Mouse (Mus musculus) bone marrow, adult 2 months (tissue): ENCODE data around the gene Lrch2. TPM values are rescaled to one million over a fixed set of nuclear protein-coding genes. Genes with fewer than 3 reads are reported as not detected.

Experiments
- H3K27ac ChIP-seq: fragments of 200-500 bp; 2 replicates; pipeline ENCODE4 v1.5.1; 2012; ENCODE audit warnings: low read depth, mild to moderate bottlenecking, control low read depth, inconsistent platforms, low read length; ENCODE audit not compliant: control insufficient read depth, poor library complexity, insufficient read depth
- H3K4me1 ChIP-seq: fragments of 200-500 bp; 2 replicates; pipeline ENCODE4 v1.6.1; 2011; ENCODE audit warnings: low read length; ENCODE audit not compliant: control insufficient read depth, insufficient read depth
- H3K4me3 ChIP-seq: fragments of 200-500 bp; replicated peaks from 2 replicates; pipeline ENCODE3; 2011; ENCODE audit warnings: mild to moderate bottlenecking, low read depth, low read length, control low read depth; ENCODE audit not compliant: control insufficient read depth
- CTCF ChIP-seq: fragments of 200-500 bp; IDR thresholded peaks from 2 replicates; pipeline ENCODE4 v1.5.1; 2011; ENCODE audit warnings: low read length, control low read depth; ENCODE audit not compliant: control insufficient read depth, insufficient read depth
- POLR2A ChIP-seq: fragments of 200-500 bp; IDR thresholded peaks from 2 replicates; pipeline ENCODE4 v1.6.1; 2011; ENCODE audit warnings: low read depth, mild to moderate bottlenecking, control low read depth, low read length, borderline replicate concordance; ENCODE audit not compliant: control insufficient read depth
- WGBS: fragments of 180-500 bp; shearing (Covaris S2); methylation state at CpG from one replicate; pipeline ENCODE4 v1.1.7; 2018; 5-methylcytosine and 5-hydroxymethylcytosine counted together
- polyA plus RNA-seq: library from polyadenylated mRNA; stranded (reverse); fragments of >200 nt; gene quantifications from 2 replicates; pipeline ENCODE4 v1.2.4, GENCODE M21; 2011; ENCODE audit warnings: low replicate concordance; ENCODE audit not compliant: missing spikeins, insufficient read depth, insufficient read length

Lrch2 gene
- polyA plus RNA-seq, 1 experiment, result 3.0 TPM

DNA sequence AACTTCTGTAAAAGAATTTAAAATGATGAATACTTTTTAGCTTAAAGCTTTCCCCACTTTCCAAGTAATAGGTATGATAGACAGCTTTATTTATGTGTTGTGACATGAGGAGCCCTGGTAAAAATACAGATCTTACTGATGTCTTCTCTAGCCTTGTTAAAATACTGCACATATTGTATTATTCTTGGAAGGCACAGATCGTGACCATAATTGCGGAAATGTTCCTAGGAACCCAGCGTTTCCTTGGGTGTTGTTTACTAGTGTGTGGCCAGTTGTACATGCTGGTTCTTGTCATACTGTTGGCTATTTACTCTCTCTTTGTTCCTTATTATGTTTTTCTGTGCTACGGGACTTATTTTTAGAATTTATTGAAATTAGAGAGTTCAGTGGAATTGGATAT, 110.5 kb downstream of the Lrch2 start:
- H3K4me1 ChIP-seq, result no peaks in the 10 kb centered on the region
- no peak overlapping the region for H3K4me3 ChIP-seq
- TF ChIP-seq POLR2A (no peak), CTCF (no peak)
- H3K27ac ChIP-seq, result no peak overlapping the region
- WGBS, result 73% methylated on average over 4 of the region's 4 CpGs

DNA sequence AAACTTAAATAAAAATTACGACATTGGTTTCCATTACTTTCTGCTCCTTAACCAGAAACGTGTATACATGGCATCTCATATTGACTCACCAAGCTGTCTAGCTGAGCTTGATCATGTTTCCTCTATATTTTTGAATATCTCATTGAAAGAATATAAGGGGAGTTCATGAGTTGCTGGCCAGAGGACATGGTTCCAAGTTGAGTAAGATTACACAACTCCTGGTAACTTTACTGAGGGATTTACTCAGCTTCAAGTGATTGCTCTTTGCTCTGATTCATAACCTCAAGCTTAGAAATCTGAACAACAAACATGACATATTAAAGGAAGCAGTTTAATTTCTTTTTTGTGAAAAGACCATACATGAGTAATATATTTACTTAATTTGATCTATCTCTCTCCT, 118.5 kb downstream of the Lrch2 start:
- TF ChIP-seq CTCF, result no peak
- no peak overlapping the region for H3K4me3 ChIP-seq
- H3K27ac ChIP-seq, result no peak overlapping the region
- H3K4me1 ChIP-seq, result no peaks in the 10 kb centered on the region
- WGBS, result 65% methylated on average over 2 of the region's 2 CpGs

DNA sequence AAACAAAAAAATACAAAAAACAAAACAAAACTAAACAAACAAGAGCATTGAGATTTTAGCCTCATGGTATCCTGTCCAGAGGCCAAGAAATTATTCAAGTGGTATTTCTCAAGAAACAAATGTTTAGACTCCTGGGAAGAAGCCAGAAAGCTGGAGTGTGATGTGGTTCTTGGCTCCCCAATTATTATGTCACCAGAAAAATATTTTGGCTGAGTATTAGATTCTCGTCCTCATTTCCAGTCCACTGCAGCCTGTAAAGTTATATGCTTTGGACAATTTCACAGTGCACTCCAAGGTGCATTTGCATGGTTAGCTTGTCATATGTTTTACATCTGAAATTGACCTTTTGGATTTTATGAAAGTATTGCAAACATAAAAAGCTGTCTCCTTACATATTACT, 124.1 kb downstream of the Lrch2 start:
- WGBS, result 60% methylated on average over 1 of the region's 1 CpGs
- Histone ChIP-seq H3K27ac (no peak overlapping the region), H3K4me1 (no peaks in the 10 kb centered on the region), H3K4me3 (no peak overlapping the region)
- TF ChIP-seq POLR2A, result no peak
- TF ChIP-seq CTCF, result no peak

DNA sequence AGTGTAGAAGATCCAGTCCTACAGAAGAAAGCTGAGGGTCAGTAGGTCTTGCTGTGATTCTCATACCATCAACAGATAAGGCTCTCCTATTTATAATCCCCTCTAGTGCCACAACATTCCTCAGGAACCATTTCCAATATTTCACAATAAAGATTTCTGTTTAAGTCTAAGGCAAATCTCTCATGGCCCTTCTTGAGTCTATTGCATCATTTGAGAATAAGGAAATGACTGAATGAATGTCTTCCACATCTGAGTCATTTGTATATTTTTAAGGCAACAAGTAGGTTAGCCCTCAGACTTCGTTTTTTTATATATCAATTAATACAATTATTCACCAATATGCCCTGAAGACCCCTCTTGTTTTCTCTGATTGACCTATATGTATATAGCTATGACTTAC, 124.8 kb downstream of the Lrch2 start, which contains the start of gene Il13ra2:
Gene Il13ra2, minus strand, starts transcription at position 64 of the 400 bp plus-strand sequence.
- TF ChIP-seq CTCF, result no peak
- no peak for TF ChIP-seq POLR2A
- Histone ChIP-seq H3K27ac (no peak within 1 kb of the TSS), H3K4me1 (no peaks in the 10 kb centered on the region), H3K4me3 (no peak within 1 kb of the TSS)
- WGBS, result 29% methylated on average over 1 of the region's 1 CpGs

Other genes with a start within 250 kb of the Lrch2 start
- 1.7 and 3.0 TPM in 2 replicates for gene Il13ra2, start 124.9 kb downstream of the Lrch2 start, polyA plus RNA-seq
- gene Vmn1r239-ps, start 100.4 kb downstream of the Lrch2 start, polyA plus RNA-seq, result not detected in 2 replicates
- not detected in 2 replicates for gene Gm15128, start 211.9 kb upstream of the Lrch2 start, polyA plus RNA-seq